Mouse (Mus musculus) induced T-regulatory cell, adult 2 months (primary cell): ENCODE measurements at regions not wholly inside any gene's neighbourhood (a gene's known extent, or its start where the extent isn't known, plus 50 kb on each side); places are given as distances from the start of the nearest gene placed in this dataset.
"Not testable (repeated sequence)": the region's sequence is repeated elsewhere in the genome, so short reads cannot be mapped to it uniquely, and the experiment has no call there.

Experiments used
- DNase-seq: peaks from one replicate; pipeline ENCODE4 v3.0.0-alpha.2; 2012; ENCODE audit warnings: low read depth

DNA sequence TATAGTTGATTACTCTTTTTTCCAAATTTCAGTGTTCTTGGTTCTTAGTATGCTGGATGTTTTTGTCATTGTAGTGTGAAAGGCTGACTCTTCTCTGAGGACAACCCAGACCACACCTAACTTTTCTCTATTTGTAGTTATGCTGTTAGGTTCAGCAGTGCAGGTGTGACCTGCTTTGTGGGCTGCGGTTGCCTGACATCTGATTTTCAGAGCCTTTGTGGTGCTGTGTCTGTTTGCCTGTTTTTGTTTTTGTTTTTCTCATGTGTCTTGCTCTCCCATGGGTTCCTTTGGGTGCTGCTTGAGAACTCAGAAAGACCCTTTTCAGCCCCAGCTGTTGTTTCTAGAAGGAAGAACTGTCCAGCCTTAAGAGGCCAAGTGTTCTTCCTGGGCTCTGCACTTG is 52.0 kb upstream of the Trpm1 start:
- DNase-seq = peak; percentile 82

DNA sequence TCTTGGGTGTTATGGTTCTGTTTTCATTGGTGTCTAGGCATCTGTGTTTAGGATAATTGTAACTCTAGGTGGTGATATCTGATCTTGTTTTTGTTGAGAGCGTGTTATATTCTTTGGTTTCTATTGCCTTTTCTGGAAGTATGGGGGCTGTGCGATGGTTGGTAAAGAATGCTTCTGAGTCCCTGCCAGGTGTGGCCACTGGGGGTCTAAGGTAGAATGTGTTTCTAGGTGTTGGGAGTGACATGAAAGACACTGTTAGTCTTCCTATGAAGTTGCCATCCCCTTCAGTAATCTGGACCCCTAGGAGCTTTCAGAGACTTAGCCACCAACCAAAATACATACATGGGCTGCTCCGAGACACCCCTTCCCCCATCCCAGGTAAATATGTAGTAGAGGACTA is 54.0 kb upstream of the Trpm1 start:
- DNase-seq = no peak

DNA sequence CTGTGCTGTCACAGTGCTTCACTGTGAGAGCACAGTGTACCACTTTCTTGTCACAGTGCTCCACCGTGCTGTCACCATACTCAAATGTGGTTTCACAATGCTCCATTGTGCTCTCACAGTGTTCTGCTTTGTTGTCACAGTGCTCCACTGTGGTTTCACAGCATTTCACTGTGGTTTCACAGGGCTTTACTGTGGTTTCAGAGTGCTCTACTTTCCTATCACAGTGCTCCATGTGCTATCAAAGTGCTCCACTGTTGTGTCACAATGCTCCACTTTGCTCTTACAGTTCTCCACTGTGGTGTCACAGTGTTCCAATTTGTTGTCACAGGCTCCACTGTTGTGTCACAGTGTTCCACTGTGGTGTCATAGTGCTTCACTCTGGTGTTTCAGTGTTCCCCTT is 63.6 kb upstream of the Trpm1 start:
- DNase-seq = no peak

DNA sequence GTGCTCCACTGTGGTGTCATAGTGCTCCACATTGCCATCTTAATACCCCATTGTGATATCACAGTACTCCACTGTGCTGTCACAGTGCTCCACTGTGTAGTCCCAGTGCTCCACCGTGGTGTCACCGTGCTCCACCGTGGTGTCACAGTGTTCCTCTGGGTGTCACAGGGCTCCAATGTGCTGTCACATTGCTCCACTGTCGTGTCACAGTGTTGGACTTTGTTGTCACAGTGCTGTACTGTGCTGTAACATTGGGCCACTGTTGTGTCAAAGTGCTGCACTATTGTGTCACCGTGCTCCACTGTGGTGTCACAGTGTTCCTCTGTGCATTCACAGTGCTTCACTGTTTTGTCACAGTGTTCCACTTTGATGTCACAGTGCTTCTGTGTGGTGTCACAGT is 64.6 kb upstream of the Trpm1 start:
- no peak for DNase-seq

- DNase-seq = not testable (repeated sequence)
These were observed 69.7 kb upstream of the Trpm1 start for GRCm38 (mm10) chr7:64083978-64084377.

- DNase-seq = no peak
These were observed 71.0 kb upstream of the Trpm1 start for GRCm38 (mm10) chr7:64082651-64083050.

GRCm38 (mm10) chr7:64082201-64082600 is 71.4 kb upstream of the Trpm1 start:
- DNase-seq = no peak

GRCm38 (mm10) chr7:64081618-64082017 is 72.0 kb upstream of the Trpm1 start:
- DNase-seq = no peak

DNA sequence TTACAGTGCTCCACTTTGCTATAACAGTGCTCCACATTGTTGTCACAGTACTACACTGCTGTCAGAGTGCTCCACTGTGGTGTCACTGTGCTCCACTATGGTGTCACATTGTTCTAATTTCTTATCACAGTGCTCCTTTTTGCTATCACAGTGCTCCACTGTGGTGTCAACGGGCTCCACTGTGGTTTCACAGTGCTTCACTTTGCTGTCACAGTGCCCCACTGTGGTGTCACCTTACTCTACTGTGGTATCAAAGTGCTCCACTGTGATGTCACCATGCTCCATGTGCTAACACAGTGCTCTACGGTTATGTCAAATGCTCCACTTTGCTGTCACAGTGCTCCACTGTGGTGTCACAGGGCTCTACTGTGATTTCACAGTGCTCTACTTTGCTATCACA is 72.6 kb upstream of the Trpm1 start:
- no peak for DNase-seq

- DNase-seq = no peak
These were observed 74.3 kb upstream of the Trpm1 start for GRCm38 (mm10) chr7:64079301-64079700.

DNA sequence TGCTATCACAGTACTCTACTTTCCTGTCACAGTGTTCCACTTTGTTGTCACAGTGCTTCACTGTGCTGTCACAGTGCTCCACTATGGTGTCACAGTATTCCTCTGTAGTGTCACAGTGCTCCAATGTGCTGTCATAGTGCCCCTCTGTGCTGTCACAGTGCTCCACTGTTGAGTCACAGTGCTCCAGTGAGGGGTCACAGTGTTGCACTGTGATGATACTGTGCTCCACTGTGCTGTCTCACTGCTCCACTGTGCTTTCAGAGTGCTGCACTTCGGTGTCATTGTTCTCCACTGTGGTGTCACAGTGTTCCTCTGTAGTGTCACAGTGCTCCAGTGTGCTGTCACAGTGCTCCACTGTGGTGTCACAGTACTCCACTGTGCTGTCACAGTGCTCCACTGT is 75.0 kb upstream of the Trpm1 start:
- no peak for DNase-seq

DNA sequence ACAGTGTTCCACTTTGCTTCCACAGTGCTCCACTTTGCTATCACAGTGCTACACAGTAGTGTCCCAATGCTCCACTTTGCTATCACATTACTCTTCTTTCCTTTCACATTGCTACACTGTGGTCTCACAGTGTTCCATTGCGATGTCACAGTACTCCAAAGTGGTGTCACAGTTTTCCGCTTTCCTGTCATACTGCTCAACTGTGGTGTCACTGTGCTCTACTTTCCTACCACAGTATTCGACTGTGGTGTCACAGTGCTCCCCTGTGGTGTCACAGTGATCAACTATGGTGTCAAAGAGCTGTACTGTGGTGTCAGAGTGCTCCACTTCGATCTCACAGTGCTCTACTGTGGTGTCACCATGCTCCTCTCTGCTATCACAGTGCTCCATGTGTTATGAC is 76.1 kb upstream of the Trpm1 start:
- no peak for DNase-seq

- peak; percentile 47 for DNase-seq
These were observed 76.8 kb upstream of the Trpm1 start for GRCm38 (mm10) chr7:64076764-64077360.

DNA sequence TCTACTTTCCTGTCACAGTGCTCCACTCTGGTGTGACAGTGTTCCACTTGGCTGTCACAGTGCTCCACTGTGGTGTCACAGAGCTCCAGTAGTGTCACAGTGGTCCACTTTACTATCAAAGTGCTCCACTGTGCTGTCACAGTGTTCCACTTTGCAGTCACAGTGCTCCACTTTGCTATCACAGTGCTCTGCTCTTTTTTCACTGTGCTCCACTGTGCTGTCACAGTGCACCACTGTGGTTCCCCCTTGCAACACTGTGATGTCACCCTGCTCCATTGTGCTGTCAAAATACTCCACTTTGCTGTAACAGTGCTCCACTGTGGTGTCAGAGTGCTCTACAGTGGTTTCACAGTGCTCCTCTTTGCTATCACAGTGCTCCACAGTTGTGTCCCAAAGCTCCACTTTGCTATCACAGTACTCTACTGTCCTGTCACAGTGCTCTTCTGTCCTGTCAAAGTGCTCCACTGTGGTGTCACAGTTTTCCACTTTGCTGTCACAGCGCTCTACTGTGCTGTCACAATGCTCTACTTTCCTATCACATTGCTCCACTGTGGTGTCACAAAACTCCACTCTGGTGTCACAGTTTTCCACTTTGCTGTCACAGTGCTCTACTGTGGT is 77.8 kb upstream of the Trpm1 start:
- DNase-seq = no peak

DNA sequence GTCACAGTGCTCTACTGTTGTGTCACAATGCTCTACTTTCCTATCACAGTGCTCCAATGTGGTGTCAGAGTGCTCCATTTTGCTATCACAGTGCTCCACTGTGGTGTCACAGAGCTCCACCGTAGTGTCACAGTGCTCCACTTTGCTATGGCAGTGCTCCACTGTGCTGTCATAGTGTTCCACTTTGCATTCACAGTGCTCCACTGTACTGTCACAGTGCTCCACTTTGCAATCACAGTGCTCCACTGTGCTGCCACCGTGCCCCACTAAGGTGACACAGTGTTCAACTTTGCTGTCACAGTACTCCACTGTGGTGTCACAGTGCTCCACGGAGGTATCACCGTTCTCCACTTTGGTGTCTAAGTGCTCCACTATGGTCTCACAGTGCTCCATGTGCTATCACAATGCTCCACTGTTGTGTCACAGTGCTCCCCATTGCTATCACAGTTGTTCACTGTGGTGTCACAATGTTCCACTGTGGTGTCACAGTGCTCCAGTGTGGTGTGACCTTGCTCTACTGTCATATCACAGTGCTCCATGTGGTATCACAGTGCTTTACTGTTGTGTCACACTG is 78.9 kb upstream of the Trpm1 start:
- DNase-seq = no peak

- no peak for DNase-seq
These were observed 79.4 kb upstream of the Trpm1 start for GRCm38 (mm10) chr7:64074186-64074585.

- no peak for DNase-seq
These were observed 79.9 kb upstream of the Trpm1 start for GRCm38 (mm10) chr7:64073781-64074180.

DNA sequence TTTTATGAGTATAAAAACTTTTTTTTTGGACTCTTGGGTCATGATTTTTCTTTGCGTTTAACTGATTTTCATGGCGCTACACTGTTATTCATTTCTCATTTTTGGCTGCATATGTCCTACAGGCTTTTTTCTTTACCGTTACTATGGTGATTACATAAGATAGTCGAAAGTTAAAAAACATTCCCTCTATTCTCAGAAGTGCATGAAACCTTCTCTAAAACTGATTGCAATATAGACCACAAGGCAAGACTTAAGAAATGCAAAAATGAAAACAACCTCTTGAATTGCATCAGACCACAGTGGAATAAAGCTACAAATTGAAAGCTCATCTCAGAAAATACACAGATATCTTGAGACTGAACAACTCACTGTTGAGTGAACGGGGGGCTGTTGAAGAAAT is 82.7 kb upstream of the Trpm1 start:
- no peak for DNase-seq

- no peak for DNase-seq
These were observed 87.9 kb upstream of the Trpm1 start for GRCm38 (mm10) chr7:64065529-64066247.

GRCm38 (mm10) chr7:64064460-64065241 is 89.0 kb upstream of the Trpm1 start:
- DNase-seq = no peak

DNA sequence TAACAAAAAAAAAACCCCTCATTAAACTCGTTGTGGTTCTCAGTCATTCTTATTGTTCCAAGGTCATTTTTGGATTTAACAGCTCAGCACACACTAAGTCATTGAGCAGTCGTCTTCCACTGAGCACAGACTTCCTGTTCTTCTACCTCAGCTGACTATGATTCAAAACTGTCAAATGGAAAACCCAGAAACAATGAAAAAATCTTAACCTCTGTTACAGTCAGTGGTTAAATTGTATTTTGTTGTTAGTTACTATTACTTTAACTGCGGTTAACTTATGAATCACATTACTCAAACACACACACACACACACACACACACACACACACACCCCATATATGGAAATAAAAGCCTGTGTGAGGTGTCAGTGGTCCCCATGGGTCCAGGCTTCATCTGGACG is 92.5 kb upstream of the Trpm1 start:
- DNase-seq = peak; percentile 81

DNA sequence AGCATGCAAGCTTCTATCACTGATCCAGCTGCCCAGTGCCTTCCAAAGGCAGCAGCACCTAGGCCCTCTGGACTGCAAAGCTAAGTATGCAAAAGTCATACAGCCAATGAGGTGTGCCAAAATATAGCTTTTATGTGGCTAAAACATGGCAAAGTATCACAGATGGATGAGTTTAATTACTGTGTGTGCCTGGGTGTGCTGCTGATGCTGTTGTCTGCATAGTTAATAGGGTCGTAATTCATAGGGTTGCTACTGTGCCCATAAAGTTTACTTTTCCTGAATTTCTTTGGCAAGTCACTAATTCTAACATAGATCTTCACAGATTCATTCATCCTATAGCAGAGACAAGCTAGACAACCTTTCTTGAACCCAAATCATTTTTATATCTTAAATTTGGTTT is 93.1 kb upstream of the Trpm1 start:
- DNase-seq = no peak
